Mouse (Mus musculus) left cerebral cortex, postnatal 14 days (tissue): ENCODE data around the gene Med12. TPM values are rescaled to one million over a fixed set of nuclear protein-coding genes. Genes with fewer than 3 reads are reported as not detected.

Experiments used
- DNase-seq, 2 experiments: peaks; one replicate each; pipeline ENCODE4 v3.0.0; 2021 to 2022; ENCODE audit warnings: low spot score in 2 of 2, mixed read lengths in 1 of 2
- intact Hi-C: fragments of 180-260 bp; cut with DNase I; formaldehyde crosslinking; loops from one replicate; pipeline ENCODE4 v1.15.1; 2025
- long read RNA-seq, 2 experiments: library from polyadenylated mRNA; stranded (forward); transcript quantifications; one replicate each; pipeline ENCODE4 v2.0.0; 2021
- total RNA-seq, 2 experiments: library from RNA; stranded (reverse); gene quantifications; 2 replicates each; pipeline ENCODE4 v1.2.3; 2021

Med12 gene
- total RNA-seq: 10 to 100 TPM; 21.1 to 22.7 TPM
- long read RNA-seq, experiment 1, partial matches to known transcripts: 3 of 5 reads
- long read RNA-seq, experiment 1, other reads (novel, unspliced or antisense): 2 of 5 reads
- long read RNA-seq, experiment 2, partial matches to known transcripts: 3 of 7 reads
- long read RNA-seq, experiment 2, other reads (novel, unspliced or antisense): 4 of 7 reads

- intact Hi-C loops: no loop called here
These were observed at the start of gene Med12 for GRCm38 (mm10) chrX:101273875-101274738. Med12 (plus strand) TSS chrX:101274030.

DNA sequence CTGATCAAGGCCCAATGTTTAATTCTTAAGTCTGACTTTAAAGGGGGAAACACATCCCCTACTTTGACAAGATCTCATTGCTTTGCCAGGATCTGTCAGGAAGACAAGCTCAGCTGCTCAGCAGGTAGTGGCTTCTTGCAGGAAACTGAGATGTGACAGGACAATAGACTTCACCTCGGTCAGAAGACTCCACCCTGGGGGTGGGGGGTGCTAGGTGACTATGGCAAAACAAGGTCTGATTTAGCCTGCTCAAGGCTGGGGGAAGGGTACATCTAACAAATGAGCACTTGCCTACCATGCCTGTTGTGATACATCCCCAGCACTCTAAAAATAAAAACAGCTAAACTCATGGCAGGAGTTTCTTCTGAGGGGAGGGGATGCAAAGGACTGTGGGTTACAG lies 28.8 kb upstream of the Med12 start:
- intact Hi-C loops: no loop called here
- no peak for DNase-seq

More at GRCm38 (mm10) chrX:101273875-101274738, at the start of gene Med12:
- peak; percentile 76 to 78 for DNase-seq

DNA sequence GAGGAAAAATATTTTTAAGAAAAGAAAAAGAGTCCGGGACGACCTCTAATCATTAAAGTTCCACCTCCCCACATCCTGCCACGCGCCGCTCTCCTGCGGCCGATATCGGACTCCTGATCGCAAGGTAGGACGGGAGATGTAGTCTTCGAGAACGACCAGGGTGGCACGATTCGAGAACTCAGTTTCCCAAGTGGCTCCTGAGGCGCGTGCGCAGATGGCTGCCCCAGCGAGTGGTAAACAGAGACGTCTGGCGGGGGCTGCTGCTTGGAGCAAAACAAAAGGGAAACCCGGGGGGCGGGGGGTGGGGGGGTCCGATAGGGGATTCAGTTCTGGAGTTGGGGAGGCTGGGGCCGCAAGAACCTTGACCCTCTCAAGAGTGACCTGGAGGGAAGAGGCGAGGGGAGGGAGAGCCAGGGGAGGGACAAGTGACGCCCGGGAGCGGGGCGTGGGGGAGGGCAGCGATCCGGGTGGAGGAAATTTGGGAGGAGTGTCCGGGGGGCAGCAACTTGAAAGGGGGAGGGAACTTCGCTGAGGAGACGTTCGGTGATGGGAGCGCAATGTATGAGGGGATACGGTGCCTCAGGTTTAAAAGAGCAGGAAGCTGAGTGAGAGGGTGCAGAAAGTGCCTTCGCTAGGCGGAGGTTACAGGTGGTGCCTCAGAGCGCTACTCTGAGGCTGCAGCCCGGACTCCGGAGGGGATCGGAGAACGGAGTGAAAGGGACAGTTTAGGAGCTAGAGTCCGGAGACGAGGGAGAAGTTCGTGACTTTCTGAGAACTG lies 19.7 kb upstream of the Med12 start, which contains the start of gene Foxo4:
Foxo4 (plus strand) TSS at position 577 of the 778 bp plus-strand sequence.
- intact Hi-C loops: no loop called here
- DNase-seq: peak; percentile 84 to 85

DNA sequence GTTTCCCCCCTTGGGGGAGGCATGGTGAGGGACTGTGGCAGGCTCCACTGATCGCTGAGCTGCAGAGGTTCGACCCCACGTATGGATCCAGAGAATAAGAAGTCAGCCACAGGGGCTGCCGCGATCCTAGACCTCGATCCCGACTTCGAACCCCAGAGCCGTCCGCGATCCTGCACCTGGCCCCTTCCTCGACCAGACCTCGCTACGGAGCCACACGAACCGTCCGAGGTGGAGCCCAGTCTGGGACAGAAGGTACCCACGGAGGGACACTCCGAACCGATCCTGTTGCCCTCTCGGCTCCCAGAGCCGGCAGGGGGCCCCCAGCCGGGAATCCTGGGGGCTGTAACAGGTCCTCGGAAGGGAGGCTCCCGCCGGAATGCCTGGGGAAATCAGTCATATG lies 19.1 kb upstream of the Med12 start:
- DNase-seq: no peak
- intact Hi-C loops: no loop called here

DNA sequence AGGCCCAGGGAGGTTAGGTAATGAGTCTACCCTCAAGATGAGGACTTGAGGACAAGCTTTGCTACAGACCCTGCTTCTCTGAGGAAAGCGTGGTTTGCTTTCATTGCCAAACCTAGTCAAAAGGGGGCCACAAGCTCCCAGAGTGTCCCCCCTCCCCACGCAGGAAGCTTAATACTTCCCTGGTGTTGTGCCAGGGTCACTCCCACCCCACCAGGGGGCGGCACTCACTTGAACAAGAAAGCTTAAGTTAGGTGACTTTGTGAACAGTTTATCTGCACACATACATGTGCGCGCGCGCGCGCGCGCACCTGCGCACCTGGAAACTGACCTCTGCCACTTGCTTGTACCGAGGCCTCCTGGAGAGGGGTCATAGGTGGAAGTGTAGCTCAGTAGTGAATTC lies 17.2 kb upstream of the Med12 start:
- intact Hi-C loops: no loop called here
- DNase-seq: no peak

DNA sequence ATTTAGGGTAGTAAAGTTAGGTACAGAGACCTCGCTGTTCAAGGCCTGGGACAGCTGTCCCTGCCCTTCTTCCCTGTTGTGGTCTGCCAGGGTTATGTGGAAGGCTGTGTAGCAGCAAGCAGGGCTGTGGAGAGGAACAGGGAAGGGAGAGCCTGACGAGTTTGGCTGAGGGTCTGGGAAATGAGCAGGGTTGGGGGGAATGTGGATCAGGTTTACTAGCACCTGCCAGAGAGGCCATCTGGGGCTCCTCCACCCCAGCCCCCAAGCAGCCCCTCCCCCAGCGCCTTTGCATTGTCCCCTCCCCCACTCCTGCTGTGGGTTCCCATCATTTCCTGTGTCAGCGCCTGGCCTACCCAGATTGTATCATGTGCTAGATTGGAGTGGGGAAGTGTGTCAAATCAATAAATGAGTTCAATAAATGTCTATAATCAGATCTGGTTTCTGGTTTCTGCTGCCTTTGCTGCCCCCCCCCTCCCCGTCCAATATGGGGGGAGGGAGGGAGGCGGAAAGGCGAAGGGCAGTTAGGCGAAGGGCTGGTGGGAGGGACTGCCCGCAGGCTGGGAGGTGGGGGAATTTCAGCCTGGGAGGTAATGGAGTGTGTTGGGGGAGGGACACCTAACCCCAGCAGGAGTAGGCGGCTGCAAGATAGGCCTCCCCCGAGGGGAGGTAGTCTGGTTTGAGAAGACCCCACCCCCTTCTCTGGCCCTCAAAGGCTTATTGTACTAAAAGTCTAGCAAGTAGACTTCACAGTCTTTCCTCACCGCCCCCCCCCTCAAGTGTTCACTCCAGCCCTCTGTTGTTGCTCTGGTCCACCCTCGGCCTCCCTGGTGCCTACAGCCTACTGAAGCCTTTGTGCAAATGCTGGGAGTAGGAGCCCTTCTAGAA lies 13.1 kb upstream of the Med12 start:
- DNase-seq: no peak
- intact Hi-C loops: no loop called here

DNA sequence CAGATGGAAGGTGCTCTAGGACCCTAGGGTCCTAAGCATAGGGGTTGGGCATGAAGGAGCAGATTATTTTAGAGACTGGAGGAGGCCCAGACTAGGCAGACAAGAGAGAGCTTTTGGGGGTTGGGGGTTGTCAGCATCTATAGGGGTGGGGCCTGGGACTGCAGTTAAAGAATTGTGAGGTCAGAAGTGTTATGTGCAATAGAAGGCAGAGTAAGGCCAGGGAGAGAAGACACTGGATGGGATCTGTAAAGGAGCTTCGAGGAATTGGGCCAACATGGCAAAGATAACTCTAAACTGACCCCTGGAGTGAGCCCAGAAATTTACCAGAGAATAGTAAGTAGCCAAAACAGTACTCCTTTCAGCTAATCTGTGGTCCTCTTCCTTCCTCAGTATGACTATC lies 9.9 kb upstream of the Med12 start, which contains the start of gene Gm614:
Gm614 (minus strand) TSS at position 101 of the 400 bp plus-strand sequence.
- DNase-seq: no peak
- intact Hi-C loops: no loop called here

GRCm38 (mm10) chrX:101266631-101267030 lies 7.2 kb upstream of the Med12 start:
- no peak for DNase-seq
- intact Hi-C loops: no loop called here

DNA sequence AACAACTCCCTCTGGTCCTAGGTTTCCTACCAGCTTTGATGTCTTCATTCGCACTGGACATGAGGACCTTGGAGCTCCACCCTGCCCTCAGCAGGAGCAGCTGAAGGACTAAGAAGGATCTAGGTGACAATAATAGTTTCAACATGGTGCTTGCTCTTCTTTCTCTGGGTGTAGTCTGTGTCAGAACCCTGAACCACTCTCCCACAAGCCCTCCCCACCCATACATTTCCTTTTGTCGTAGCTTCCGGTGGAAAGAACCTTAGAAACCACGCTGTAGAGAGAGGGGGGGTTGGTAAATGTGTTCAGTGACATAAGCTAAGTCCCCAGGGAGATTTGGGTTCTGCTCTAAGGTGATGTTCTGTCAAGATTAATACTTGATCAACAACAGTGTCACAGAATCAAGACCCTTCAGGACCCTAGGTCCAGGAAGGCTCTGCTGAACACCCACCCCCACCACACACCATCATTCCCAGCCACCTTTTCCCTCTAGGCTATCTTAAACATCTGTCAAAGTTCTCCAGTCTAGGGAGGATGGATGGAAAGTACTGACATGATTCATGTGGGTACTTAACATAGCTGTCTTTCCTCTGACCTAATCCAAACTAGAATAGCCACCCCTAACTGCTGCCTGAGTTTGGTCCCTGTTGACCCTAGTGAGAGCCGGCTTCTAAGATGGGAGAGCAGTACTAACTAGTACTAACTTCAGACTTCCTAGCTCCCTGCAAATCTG lies 5.6 kb upstream of the Med12 start, which contains the start of gene Il2rg:
Il2rg (minus strand) TSS at position 231 of the 730 bp plus-strand sequence.
- DNase-seq: no peak
- intact Hi-C loops: no loop called here

DNA sequence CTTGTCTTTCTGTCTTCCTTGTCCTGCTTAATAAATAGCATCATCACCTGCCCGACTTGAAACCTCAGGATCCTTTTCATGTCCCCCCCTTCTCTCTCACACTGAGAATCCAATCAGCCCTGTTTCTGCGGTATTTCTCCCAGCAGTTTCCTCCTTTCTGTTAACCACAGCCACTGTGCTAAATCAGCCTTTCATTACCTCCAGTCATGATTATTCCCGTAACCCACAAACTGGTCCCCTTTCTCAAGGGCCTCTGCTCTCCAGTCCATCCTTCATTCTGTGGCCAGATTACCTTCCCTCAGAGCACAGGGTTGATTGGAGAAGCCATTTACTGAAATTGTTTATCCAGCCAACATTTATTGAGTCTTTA lies 5.1 kb upstream of the Med12 start, which contains the start of gene Gm20489:
Gm20489 (minus strand) TSS at position 269 of the 370 bp plus-strand sequence.
- no peak for DNase-seq
- intact Hi-C loops: no loop called here

DNA sequence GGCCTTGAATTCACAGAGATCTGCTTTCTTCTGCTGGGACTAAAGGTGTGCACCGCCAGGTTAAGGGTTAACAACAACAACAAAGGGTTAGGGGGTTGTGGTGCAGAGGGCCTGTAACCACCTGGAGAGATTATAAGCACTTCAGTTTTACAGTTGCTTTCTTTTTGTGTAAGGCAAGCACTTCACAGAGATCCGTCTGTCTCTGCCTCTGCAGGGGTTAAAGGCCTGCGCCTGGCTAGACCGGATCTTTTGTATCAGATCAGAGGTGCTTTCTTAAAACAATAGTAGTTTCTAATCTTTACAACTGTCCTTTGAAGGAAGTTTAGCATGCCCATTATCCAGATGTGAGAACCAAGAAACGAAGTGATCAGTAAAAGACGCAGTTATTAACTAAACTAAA lies 420 bp upstream of the Med12 start:
- no peak for DNase-seq
- intact Hi-C loops: no loop called here

- DNase-seq: no peak
- intact Hi-C loops: no loop called here
These were observed 9.0 kb downstream of the Med12 start for GRCm38 (mm10) chrX:101282813-101283212.

GRCm38 (mm10) chrX:101285534-101285933 lies 11.7 kb downstream of the Med12 start:
- intact Hi-C loops: loop anchor here (5.0 kb wide), 1 partner anchor 153 kb away; no protein-coding TSS in a partner anchor
- peak; percentile 53 to 63 for DNase-seq

- intact Hi-C loops: loop anchor here (5.0 kb wide), 1 partner anchor 154 kb away; no protein-coding TSS in a partner anchor
- DNase-seq: no peak
These were observed 12.3 kb downstream of the Med12 start for GRCm38 (mm10) chrX:101285953-101286670.

DNA sequence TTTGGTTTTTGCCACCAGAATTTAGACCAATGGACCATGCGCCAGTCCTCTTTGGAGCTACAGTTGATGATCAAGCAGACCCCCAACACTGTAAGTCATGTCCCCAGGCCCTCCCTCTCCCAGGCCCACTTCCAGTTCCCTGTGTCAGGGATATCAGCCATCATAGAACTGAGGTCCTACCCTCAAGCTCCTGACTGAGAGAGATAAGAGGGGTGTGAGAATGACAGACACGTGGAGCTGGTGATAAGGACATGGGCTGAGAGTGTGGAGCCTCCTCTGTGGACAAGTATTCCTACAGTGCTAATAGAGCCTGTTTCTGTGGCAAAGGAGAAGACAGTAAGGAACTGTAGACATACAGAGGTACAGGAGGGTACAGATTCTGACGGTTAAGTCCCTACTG lies 13.7 kb downstream of the Med12 start:
- intact Hi-C loops: loop anchor here (5.0 kb wide), 1 partner anchor 155 kb away; no protein-coding TSS in a partner anchor
- no peak for DNase-seq

DNA sequence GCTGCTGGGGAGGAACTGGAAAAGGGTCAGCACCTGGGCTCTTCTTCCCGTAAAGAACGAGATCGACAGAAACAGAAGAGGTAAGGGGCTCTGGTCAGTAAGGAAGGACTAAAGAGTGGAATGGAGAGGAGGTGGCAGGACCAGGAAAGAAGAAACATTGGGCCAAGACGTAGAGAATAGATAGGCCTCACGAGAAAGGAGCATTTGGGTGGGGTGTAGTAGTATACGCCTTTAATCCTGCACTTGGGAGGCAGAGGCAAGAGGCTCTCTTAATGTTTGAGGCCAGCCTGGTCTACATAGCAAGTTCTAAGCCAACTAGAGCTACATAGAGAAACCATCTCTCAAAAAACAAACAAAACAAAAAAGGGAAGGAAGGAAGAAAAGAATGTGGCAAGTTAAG lies 14.6 kb downstream of the Med12 start:
- DNase-seq: no peak

GRCm38 (mm10) chrX:101289037-101289436 lies 15.2 kb downstream of the Med12 start:
- intact Hi-C loops: loop anchor here (5.0 kb wide), 1 partner anchor 157 kb away; no protein-coding TSS in a partner anchor
- no peak for DNase-seq

More for the DNA sequence above, 14.6 kb downstream of the Med12 start:
- intact Hi-C loops: loop anchor here (5.0 kb wide), 1 partner anchor 156 kb away; no protein-coding TSS in a partner anchor
